Mouse (Mus musculus): ENCODE measurements around the gene Zic5. TPM values are rescaled to one million over a fixed set of nuclear protein-coding genes. Genes with fewer than 3 reads are reported as not detected.

Zic5 gene
- not detected in 2 replicates for polyA plus RNA-seq (2015; fragmentation: Nextera tagmentation; extraction: Ambion mirVana)

DNA sequence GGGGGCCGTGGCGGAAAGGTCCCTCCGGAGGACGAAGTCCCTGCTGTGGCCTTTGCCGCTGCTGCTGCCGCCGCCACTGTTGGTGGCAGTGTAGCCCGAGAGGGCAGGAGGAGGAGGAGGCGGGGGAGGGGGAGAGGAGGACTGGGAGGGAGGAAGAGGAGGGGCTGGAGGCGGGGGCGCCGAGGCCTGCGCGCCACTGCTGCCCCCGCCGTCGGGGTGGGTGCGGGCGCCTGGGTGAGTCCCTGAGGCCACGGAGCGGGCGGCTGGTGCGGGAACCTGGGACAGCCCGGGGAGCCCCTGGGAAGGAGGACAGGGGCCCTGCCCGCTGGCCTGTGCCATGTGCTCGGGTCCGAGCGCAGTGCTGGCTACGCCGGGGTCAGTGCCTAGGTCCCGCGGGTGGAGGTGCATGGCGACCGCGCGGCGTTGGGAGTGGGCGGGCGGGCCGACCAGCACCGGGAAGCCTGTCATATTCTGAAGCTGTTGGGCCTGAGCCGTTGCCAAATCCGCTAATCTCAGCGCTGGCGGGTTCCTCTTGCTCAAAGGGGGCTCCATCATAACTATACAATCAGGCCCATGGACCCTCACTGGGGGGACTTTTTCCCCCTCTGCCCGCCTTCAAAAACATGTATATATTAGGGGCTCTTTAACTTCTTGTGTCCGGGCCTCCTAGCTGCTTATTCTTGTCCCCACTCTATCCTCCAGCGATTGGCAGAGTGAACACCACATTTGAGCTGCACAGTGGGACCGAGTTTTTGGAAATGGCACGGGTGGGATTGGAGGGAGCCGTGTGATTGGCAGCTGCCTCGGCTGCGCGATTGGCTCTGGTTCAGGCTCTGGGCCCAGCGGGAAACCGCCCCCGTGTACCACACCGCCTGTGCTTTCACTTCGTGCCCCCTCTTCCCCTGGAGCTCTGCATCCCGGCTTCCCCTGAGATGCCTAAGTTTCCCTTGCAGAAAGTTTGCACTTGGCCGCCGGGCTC is at the start of gene Zic5:
Zic5 (minus strand) TSS at position 915 of the 979 bp plus-strand sequence.

GRCm38 (mm10) chr14:122490441-122491328 is 25.2 kb upstream of the Zic5 start, which contains the start of gene Gm10837:
Gene Gm10837 (plus strand): TSS chr14:122490586.

GRCm38 (mm10) chr14:122474891-122475556 is 9.5 kb upstream of the Zic5 start, which contains the start of gene Zic2:
Gene Zic2 (plus strand): TSS chr14:122475435.

GRCm38 (mm10) chr14:122450496-122451382 is 14.7 kb downstream of the Zic5 start, which contains the start of gene Gm5089:
Gene Gm5089 (minus strand): TSS chr14:122451115.

Other genes with a start within 250 kb of the Zic5 start
- gene Gm5089, start 14.6 kb downstream of the Zic5 start, polyA plus RNA-seq (2015; fragmentation: Nextera tagmentation; extraction: Ambion mirVana), result not detected in 2 replicates
- gene Zic2, start 9.8 kb upstream of the Zic5 start, polyA plus RNA-seq (2015; fragmentation: Nextera tagmentation; extraction: Ambion mirVana), result not detected in 2 replicates
- not detected in 2 replicates for gene Gm10837, start 24.9 kb upstream of the Zic5 start, polyA plus RNA-seq (2015; fragmentation: Nextera tagmentation; extraction: Ambion mirVana)
- gene Pcca, start 68.6 kb upstream of the Zic5 start, polyA plus RNA-seq (2015; fragmentation: Nextera tagmentation; extraction: Ambion mirVana), result 6.7 and 10.6 TPM in 2 replicates